Mouse (Mus musculus) bone marrow, adult 2 months (tissue): ENCODE data around the gene Glyctk.

Experiments used
- CTCF ChIP-seq: fragments of 200-500 bp; IDR thresholded peaks from 2 replicates; pipeline ENCODE4 v1.5.1; 2011; ENCODE audit warnings: low read length, control low read depth; ENCODE audit not compliant: control insufficient read depth, insufficient read depth
- POLR2A ChIP-seq: fragments of 200-500 bp; IDR thresholded peaks from 2 replicates; pipeline ENCODE4 v1.6.1; 2011; ENCODE audit warnings: low read depth, mild to moderate bottlenecking, control low read depth, low read length, borderline replicate concordance; ENCODE audit not compliant: control insufficient read depth

DNA sequence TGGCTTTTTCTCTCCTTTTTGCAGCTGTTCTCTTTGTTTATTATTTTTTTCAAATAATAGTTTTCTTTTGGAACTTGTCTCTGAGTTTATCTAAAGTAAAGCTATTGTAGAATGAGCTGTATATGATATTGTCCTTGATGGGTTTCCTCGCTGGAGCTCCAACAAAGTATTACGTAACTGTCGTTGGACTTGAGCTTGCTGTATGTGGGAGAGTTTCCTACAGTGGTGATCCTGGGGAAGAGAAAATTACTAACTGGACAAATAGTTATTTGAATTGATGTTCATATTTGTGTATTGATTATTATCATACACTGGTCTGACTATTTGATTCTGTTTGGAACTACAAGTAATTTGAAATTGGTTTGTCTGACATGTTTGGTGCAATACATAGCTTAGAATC is 14.6 kb upstream of the Glyctk start:
- TF ChIP-seq CTCF (no peak), POLR2A (no peak)
